Mouse (Mus musculus): ENCODE data around the gene Atg9a.

DNA sequence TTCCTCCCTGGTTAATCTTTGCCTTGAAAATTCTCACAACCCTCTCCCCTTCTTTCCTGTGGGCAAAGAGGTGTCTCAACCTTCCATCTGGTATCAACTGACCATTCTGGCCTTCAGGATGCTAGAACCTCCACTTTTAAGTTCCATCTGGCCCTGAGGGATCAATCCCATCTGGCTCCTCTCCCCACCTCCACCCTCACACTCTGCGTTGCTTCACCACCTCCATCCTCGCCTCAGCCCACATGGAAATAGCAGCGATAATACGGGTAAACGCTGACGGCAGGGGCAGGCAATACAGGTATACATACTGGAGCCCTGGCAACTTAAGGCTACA is 25.9 kb upstream of the Atg9a start:
- TF ChIP-seq CTCF (IDR thresholded peaks at IDR 0.05; ENCODE audit: borderline replicate concordance, insufficient read depth, low read depth, low read length) = no peak
- peak; percentile 25; the same call in 1 of the 2 replicates for TF ChIP-seq POLR2A (IDR thresholded peaks at IDR 0.05; ENCODE audit: borderline replicate concordance, insufficient read depth, low read length)

Measured in cerebellum, adult 2 months (tissue).